Mouse (Mus musculus) brain, embryonic 18.5 days (tissue): ENCODE measurements at regions not wholly inside any gene's neighbourhood (a gene's known extent, or its start where the extent isn't known, plus 50 kb on each side); places are given as distances from the start of the nearest gene placed in this dataset.

Experiments
- DNase-seq: peaks from one replicate; pipeline ENCODE4 v3.0.0-alpha.2; 2012; ENCODE audit warnings: low read depth, low spot score

- DNase-seq, result no peak
Observed at GRCm38 (mm10) chr10:91734691-91735090, 553.6 kb upstream of the Tmpo start.

GRCm38 (mm10) chr10:91732007-91732589 is 551.0 kb upstream of the Tmpo start:
- no peak for DNase-seq

- DNase-seq, result no peak
Observed at GRCm38 (mm10) chr10:91730062-91730461, 548.9 kb upstream of the Tmpo start.

- peak; percentile 80 for DNase-seq
Observed at GRCm38 (mm10) chr10:91719561-91720371, 538.7 kb upstream of the Tmpo start.

- no peak for DNase-seq
Observed at GRCm38 (mm10) chr10:91716604-91717003, 535.5 kb upstream of the Tmpo start.

GRCm38 (mm10) chr10:91714648-91715047 is 533.5 kb upstream of the Tmpo start:
- no peak for DNase-seq

GRCm38 (mm10) chr10:91713529-91713928 is 532.4 kb upstream of the Tmpo start:
- no peak for DNase-seq

- DNase-seq, result no peak
Observed at GRCm38 (mm10) chr10:91706816-91707215, 525.7 kb upstream of the Tmpo start.

GRCm38 (mm10) chr10:91704751-91705150 is 523.6 kb upstream of the Tmpo start:
- DNase-seq, result no peak

GRCm38 (mm10) chr10:91701822-91702221 is 520.7 kb upstream of the Tmpo start:
- DNase-seq, result no peak

- DNase-seq, result no peak
Observed at GRCm38 (mm10) chr10:91686082-91686618, 505.0 kb upstream of the Tmpo start.

- no peak for DNase-seq
Observed at GRCm38 (mm10) chr10:91685164-91686027, 504.3 kb upstream of the Tmpo start.

GRCm38 (mm10) chr10:91679641-91680040 is 498.5 kb upstream of the Tmpo start:
- DNase-seq, result no peak

- no peak for DNase-seq
Observed at GRCm38 (mm10) chr10:91637911-91638310, 456.8 kb upstream of the Tmpo start.

GRCm38 (mm10) chr10:91628672-91629071 is 447.6 kb upstream of the Tmpo start:
- DNase-seq, result no peak

- no peak for DNase-seq
Observed at GRCm38 (mm10) chr10:91622281-91622680, 441.2 kb upstream of the Tmpo start.

GRCm38 (mm10) chr10:91613794-91614479 is 432.8 kb upstream of the Tmpo start:
- peak; percentile 55 for DNase-seq

GRCm38 (mm10) chr10:91612052-91612451 is 430.9 kb upstream of the Tmpo start:
- DNase-seq, result no peak

- DNase-seq, result no peak
Observed at GRCm38 (mm10) chr10:91594891-91595290, 413.8 kb upstream of the Tmpo start.

GRCm38 (mm10) chr10:91593378-91593777 is 412.3 kb upstream of the Tmpo start:
- no peak for DNase-seq

GRCm38 (mm10) chr10:91591845-91592244 is 410.7 kb upstream of the Tmpo start:
- DNase-seq, result no peak
